Mouse (Mus musculus) cerebellum, postnatal 25 days (tissue): Measurements from ENCODE around the gene Baiap3.

ENCODE experiments used
- DNase-seq, 2 experiments: peaks; one replicate each; pipeline ENCODE4 v3.0.0; 2021; ENCODE audit warnings: mixed read lengths in 2 of 2

Baiap3 gene

GRCm38 (mm10) chr17:25202401-25202800 lies 53.8 kb downstream of the Baiap3 start:
- DNase-seq = no peak
